Mouse (Mus musculus) neural tube, embryonic 10.5 days (tissue): ENCODE measurements around the gene Gas2l3.

Source experiments
- DNase-seq: peaks from one replicate; pipeline ENCODE4 v3.0.0-alpha.2; 2017; ENCODE audit warnings: low spot score; ENCODE audit errors: extremely low spot score

Gas2l3 gene

DNA sequence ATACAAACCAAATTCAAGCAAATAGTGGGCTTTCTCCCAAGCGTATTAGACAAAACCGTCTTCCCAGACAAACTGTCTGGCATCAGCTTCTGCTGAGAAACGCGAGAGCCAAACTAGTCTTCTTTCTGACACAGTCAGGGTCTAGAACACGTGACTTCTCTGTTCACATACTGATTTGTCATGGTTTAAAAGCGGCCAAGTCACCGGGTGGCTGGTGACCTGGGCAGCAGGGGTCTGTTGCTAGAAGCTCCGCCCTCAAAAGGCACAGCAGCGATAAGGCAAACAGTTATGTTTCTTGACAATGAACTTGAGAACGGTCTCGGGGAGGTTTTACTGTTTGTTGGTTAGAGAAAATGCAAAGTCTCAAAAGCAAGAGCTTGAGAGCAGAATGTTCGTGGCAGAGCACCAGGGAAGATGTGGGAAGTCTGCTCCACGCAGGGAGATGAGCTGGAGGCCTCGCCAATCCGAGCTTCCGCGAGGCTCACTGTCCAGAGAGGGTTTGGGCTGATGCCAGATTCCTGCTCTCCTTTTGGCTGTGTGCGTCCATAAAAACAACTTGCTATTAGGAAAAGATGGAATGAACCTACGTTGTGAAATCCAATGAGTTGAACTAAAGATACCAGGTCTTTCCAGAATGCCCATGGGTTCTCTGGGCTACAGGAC lies 43.0 kb downstream of the Gas2l3 start:
- peak; percentile 8 for DNase-seq

DNA sequence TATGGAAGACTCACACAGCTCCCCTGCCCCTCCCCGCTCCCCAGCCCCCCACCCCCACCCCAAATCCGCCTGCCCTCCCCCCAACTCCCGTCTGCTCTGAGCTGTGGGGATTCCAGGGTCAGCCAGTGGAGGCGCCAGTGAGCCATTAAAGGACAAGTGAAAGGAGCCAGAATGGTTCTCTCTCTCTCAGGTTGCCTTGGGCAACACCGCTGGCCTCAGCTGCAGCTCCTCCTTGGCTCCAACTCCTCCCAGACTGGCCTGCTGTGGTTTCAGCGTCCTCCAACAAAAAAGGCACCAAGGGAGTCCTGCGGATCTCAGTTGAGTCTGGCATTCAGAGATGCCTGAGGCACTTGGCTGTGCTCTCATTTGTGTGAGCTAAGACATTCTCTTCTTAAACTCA lies 47.9 kb downstream of the Gas2l3 start:
- DNase-seq = peak; percentile 59

DNA sequence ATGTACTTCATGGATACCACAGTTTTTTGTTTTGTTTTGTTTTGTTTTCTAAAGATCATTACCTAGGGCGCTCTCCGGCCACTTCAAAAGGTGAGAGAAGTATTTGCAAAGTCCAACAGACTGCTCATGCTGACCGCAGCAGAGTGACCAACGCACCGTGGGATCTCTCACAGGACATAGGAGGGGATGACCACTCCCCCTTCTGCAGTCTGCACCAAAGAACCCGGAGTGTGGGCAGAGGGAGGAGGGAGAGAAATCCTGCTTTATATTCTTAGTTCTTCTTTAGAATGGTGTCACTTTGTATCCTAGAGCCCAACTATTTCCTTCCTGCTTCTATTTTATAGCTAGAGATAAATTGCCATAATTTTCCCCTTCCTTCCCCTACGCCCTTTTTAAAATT lies 48.4 kb downstream of the Gas2l3 start:
- DNase-seq = no peak

DNA sequence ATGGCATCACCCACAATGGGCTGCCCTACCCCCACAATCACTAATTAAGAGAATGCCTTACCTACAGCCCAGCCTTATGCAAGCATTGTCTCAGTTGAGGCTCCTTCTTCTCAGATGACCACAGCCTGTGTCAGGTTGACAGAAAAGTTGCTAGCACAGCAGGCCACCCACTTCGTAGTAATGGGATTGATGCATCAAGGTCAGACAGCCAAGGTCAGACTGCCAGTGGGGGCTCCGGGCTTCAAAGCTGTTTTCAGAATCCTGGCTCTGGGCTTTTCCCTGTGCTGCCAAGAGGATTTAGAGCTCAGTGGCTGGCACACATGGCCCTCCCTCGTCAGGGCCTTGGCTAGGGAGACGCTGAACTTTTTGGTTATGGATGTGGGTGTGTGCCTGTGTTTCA lies 51.1 kb downstream of the Gas2l3 start:
- no peak for DNase-seq

DNA sequence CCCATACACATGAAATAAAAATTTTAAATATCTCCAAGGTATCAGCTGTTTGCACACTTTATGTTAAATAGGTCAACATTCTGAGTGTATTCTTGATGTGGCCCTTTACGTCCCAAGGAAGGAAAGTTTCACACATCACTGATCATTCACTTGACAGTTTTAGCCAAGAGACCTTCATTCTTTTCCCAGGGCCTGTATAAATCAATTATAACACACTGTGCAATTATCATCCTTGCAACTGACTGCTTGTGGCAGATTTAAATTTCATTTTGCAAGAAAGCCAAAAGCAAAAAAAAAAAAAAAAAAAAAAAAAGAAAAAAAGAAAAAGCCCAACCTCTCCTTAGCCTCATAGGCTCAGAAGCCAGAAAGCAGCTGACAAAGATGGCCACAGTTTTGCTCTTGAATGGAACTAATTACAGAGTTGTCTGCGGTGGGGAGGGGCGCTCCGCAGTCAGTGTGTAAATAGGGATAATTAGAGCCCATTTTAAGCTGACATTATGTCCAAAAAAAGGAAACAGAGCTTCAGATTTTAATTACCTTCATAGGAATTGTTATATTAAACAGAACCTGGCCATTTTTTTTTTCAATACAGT lies 52.1 kb downstream of the Gas2l3 start:
- no peak for DNase-seq

DNA sequence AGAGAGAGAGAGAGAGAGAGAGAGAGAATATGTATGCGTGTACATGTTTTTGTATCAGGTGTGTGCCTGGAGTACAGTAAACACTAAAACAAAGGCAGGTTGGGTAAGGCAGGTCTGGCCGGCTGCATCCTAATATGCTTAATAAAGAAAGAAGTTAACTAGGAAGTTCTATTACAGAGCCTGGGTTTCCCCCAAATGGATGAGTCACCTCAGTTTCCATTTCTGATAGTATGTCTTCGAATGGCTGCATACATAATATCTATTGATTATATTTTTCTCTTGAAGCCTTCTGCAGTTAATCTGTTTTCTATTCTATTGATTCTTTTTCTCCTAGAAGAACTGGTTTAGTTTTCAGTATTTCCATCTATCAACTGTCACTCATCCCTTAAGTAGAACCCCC lies 57.3 kb downstream of the Gas2l3 start:
- no peak for DNase-seq

DNA sequence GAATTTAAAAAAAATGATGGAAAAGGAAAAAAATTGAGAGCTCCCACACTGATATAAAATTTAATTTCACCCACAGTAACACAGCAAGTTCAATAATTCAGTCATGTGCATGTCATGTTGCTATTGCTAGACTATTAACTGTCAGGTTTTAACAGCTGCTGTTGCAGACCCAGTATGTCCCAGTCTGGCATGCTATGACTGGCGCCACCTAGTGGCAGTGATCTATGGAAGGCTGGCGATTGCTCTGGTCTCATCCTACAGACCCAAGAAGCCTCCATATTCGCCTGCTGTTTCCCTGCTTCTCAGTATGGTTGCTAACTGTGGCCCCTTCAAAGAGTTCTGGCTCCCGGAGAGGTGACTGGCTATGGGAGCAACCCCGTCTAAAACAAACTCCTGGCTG lies 60.3 kb downstream of the Gas2l3 start:
- DNase-seq = peak; percentile 84

DNA sequence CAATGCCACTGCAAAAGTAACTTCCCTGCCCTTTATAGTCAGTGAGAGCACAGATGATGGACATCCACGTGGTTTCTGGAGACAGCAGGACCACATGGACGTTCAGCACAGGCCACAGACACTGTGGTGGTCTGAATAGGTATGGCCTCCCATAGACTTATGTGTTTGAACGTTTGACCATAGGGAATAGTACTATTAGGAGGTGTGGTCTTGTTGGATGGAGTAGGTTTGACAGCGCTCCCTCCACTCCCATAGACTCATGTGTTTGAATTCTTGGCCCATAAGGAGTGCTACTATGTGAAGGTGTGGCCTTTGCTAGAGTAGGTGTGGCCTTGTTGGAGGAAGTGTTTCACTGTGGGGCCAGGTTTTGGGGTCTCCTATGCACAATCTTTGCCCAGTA lies 66.0 kb downstream of the Gas2l3 start:
- no peak for DNase-seq

DNA sequence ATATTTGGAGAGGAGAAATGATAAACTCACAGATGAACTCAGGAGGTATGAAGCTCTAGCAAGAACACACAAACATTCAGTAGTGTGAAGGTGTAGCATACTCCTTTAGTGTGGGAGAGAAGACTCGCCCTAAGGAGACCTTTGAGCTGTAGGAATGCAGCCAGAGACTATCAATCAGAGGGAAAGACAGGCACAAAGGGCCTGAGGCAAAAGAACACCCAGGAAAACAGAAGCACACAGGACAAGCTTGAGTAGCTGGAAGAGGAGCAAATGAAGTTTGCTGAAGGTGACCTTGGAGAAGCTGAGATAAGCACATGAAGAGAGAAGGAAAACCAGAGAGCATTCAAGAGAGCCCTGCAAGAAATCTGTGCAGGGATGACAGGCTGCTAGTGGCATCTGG lies 73.7 kb downstream of the Gas2l3 start:
- DNase-seq = no peak

DNA sequence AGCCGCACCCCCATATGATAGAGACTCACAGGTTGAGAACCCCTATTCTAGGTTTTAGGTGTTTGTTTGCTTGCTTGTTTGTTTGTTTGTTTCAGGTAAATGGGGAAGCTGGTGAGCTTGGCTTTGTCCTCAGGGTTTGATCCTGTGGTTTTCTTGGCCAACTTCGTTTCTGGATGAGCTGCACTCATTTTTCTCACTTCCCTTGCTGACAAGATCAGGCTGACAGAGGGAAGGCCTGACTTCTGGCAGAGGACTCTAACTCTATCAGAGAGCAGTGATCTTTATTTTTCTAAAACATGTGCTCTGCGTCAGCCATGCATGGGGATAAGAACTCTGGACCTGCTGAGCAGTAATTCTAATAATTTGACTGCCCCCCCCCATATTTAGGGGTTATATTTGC lies 84.8 kb downstream of the Gas2l3 start:
- DNase-seq = no peak
